Mouse (Mus musculus) lung, postnatal 0 days (tissue): Measurements from ENCODE around the gene Car10. TPM values are rescaled to one million over a fixed set of nuclear protein-coding genes. Genes with fewer than 3 reads are reported as not detected.

Experiments used
- ATAC-seq: fragments of 200-750 bp; cut with Nextera tagmentation; 2 replicates; pipeline ENCODE4 v1.8.0; 2017; ENCODE audit warnings: moderate library complexity
- DNase-seq: peaks from one replicate; pipeline ENCODE4 v3.0.0-alpha.2; 2016; ENCODE audit warnings: low spot score
- H3K27ac ChIP-seq: fragments of 300-500 bp; sonication (generic); 2 replicates; pipeline ENCODE4 v1.5.1; 2014; ENCODE audit warnings: antibody characterized with exemption, mild to moderate bottlenecking, low read length, mixed read lengths
- H3K27me3 ChIP-seq: fragments of 300-500 bp; sonication (generic); replicated peaks from 2 replicates; pipeline ENCODE4 v1.6.1; 2014; ENCODE audit warnings: low read length, mixed read lengths; ENCODE audit not compliant: insufficient read depth
- H3K36me3 ChIP-seq: fragments of 300-500 bp; sonication (generic); 2 replicates; pipeline ENCODE4 v1.6.1; 2014; ENCODE audit warnings: low read length, mixed read lengths; ENCODE audit not compliant: insufficient read depth
- H3K4me1 ChIP-seq: fragments of 300-500 bp; sonication (generic); 2 replicates; pipeline ENCODE4 v1.6.1; 2014; ENCODE audit warnings: antibody characterized with exemption, low read depth, low read length, mixed read lengths; ENCODE audit not compliant: insufficient read depth
- H3K4me2 ChIP-seq: fragments of 300-500 bp; sonication (generic); replicated peaks from 2 replicates; pipeline ENCODE4 v1.6.1; 2014; ENCODE audit warnings: low read depth, mild to moderate bottlenecking, low read length, moderate library complexity, mixed read lengths
- H3K4me3 ChIP-seq: fragments of 300-500 bp; sonication (generic); 2 replicates; pipeline ENCODE4 v1.5.1; 2014; ENCODE audit warnings: low read depth, low read length
- H3K9ac ChIP-seq: fragments of 300-500 bp; sonication (generic); replicated peaks from 2 replicates; pipeline ENCODE4 v1.6.1; 2014; ENCODE audit warnings: low read depth, mild to moderate bottlenecking
- H3K9me3 ChIP-seq: fragments of 300-500 bp; sonication (generic); 2 replicates; pipeline ENCODE4 v1.6.1; 2016; ENCODE audit warnings: low read length, mixed read lengths
- CTCF ChIP-seq: IDR thresholded peaks from 2 replicates; pipeline ENCODE4 v1.5.1; 2016; ENCODE audit warnings: antibody characterized with exemption, mild to moderate bottlenecking
- EP300 ChIP-seq: IDR thresholded peaks from 2 replicates; pipeline ENCODE4 v1.6.1; 2016; ENCODE audit warnings: antibody characterized with exemption, mild to moderate bottlenecking, control low read depth
- WGBS: fragments of 180-500 bp; shearing (Covaris S2); extraction: QIAGEN DNeasy Blood & Tissue Kit; methylation state at CpG from one replicate; pipeline ENCODE4 v1.1.7; 2014; 5-methylcytosine and 5-hydroxymethylcytosine counted together
- polyA plus RNA-seq: library from polyadenylated mRNA; unstranded; fragments of >200 nt; fragmentation: Nextera tagmentation; extraction: Ambion mirVana; gene quantifications from 2 replicates; pipeline ENCODE4 v1.2.1, GENCODE M21; 2015

Car10 gene
- polyA plus RNA-seq, 1 experiment from 2014 or later = not detected

DNA sequence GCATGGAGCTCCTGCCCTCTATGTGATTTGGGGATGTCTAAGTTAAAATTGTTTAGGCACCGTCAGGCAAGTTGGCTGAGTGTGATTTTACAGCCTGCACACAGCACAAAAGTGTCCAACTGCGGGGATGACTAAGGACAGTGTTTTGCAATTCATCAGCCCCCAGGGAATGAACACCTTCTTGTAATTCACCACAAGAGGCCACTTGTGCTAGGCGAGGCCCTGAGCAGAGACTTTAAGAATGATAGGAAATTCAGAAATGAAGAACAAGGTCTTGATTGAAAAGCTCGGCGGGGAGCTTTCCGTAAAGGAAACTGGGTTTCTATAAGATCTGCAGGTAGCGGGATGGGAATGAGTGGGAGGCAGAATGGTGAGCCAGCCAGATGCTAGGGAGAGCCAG lies 510.9 kb downstream of the Car10 start:
- Histone ChIP-seq H3K9me3 (no peaks in the 10 kb centered on the region), H3K27ac (no peak overlapping the region), H3K4me1 (no peaks in the 10 kb centered on the region), H3K36me3 (no peaks in the 10 kb centered on the region), H3K4me3 (no peak overlapping the region), H3K27me3 (no peaks in the 10 kb centered on the region), H3K9ac (no peak overlapping the region), H3K4me2 (no peak overlapping the region)
- TF ChIP-seq EP300 = no peak
- no peak for TF ChIP-seq CTCF
- ATAC-seq = no peak
- 69% methylated on average over 7 of the region's 7 CpGs for WGBS
- no peak for DNase-seq

DNA sequence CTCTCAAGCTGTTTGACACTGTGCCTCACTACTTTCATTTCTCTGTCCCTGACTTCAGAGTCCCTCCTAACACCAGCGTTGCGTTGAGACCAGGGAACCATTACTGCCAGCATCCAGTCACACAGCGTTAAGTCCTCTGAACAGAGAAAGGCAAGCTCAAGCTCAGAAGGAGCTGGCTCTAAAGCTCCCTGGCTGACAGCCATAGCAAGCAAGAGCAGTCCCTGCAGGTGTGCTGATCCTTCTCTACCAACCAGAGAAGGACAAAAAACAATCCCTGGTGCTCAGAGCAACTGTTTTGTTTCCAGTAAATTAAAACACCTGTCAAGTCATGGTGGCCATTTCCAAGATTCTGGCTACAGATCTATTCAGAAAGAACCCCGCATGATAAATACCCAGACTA lies 514.2 kb downstream of the Car10 start:
- TF ChIP-seq CTCF (no peak), EP300 (no peak)
- Histone ChIP-seq H3K9ac (no peak overlapping the region), H3K27ac (no peak overlapping the region), H3K4me2 (no peak overlapping the region), H3K36me3 (no peaks in the 10 kb centered on the region), H3K9me3 (no peaks in the 10 kb centered on the region), H3K4me1 (no peaks in the 10 kb centered on the region), H3K4me3 (no peak overlapping the region), H3K27me3 (no peaks in the 10 kb centered on the region)
- 84% methylated on average over 4 of the region's 4 CpGs for WGBS
- DNase-seq (no peak), ATAC-seq (no peak)

DNA sequence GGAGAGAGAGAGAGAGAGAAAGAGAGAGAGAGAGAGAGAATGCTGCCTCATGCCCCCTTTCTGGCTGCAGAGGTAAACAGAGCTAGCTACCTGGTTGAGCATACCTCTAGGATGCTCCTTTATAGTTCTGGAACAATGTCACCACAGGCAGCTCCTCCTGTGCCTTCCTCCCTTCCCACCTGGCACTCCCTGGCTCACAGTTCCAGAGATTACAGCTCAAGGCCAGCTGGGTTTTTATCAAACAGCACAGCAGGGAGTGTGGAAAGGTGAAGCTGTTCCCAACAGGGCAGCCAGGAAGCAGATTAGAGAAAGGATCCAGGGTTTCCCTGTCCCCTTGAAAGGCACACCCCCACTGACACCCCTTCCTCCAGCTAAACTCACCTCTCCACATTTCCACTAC lies 517.0 kb downstream of the Car10 start:
- Histone ChIP-seq H3K4me1 (no peaks in the 10 kb centered on the region), H3K27me3 (no peaks in the 10 kb centered on the region), H3K9ac (no peak overlapping the region), H3K36me3 (no peaks in the 10 kb centered on the region), H3K27ac (no peak overlapping the region), H3K4me2 (no peak overlapping the region), H3K4me3 (no peak overlapping the region), H3K9me3 (no peaks in the 10 kb centered on the region)
- DNase-seq (no peak), ATAC-seq (no peak)
- TF ChIP-seq EP300 (no peak), CTCF (no peak)

DNA sequence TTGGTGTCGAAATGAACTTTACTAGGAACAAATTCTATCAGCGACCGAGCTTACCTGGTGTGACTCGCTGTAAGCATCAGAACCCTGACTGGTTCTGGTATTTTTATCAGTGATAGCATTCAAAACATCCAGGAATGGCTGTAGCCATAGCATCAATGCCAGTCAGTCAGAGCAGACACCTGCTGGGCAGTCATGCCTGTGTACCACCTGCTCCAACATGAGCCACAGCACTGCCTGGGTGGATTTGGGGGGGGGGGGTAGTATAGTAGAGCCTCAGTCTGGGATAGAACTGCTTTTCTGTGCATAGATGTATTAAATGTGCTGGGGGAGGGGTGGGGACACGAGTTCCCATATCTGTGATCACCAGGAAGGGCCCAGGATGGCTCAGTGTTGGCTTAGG lies 525.8 kb downstream of the Car10 start:
- Histone ChIP-seq H3K9me3 (no peaks in the 10 kb centered on the region), H3K4me2 (no peak overlapping the region), H3K36me3 (no peaks in the 10 kb centered on the region), H3K4me1 (no peaks in the 10 kb centered on the region), H3K27me3 (no peaks in the 10 kb centered on the region), H3K27ac (no peak overlapping the region), H3K4me3 (no peak overlapping the region), H3K9ac (no peak overlapping the region)
- ATAC-seq = no peak
- no peak for TF ChIP-seq CTCF
- no peak for TF ChIP-seq EP300
- 73% methylated on average over 5 of the region's 5 CpGs for WGBS
- DNase-seq = no peak

DNA sequence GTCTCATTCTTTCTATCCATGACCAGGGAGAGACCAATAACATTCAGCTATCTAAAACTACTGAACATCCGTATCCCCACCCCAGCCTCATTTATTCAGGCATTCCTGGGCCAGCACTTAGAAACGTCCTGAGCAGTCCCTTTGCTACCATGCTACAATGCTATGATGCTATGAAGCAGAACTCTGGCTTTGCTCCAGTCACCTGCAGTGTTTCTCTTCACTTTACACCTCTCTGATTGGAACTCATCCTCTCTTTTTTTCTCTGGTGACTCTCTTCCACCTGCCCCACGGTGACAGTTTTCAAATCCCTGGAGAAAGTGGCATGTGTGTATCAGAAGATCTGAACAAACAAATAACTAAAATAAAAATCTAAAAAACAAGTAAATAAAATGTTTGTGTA lies 541.6 kb downstream of the Car10 start:
- WGBS = 68% methylated on average over 3 of the region's 3 CpGs
- no peak overlapping the region for H3K4me2 ChIP-seq
- no peaks in the 10 kb centered on the region for H3K27me3 ChIP-seq
- H3K9ac ChIP-seq = no peak overlapping the region
- TF ChIP-seq EP300 (no peak), CTCF (no peak)
- no peaks in the 10 kb centered on the region for H3K9me3 ChIP-seq
- H3K4me1 ChIP-seq = no peaks in the 10 kb centered on the region
- H3K4me3 ChIP-seq = no peak overlapping the region
- H3K36me3 ChIP-seq = no peaks in the 10 kb centered on the region
- ATAC-seq = no peak
- H3K27ac ChIP-seq = no peak overlapping the region
- DNase-seq = no peak

DNA sequence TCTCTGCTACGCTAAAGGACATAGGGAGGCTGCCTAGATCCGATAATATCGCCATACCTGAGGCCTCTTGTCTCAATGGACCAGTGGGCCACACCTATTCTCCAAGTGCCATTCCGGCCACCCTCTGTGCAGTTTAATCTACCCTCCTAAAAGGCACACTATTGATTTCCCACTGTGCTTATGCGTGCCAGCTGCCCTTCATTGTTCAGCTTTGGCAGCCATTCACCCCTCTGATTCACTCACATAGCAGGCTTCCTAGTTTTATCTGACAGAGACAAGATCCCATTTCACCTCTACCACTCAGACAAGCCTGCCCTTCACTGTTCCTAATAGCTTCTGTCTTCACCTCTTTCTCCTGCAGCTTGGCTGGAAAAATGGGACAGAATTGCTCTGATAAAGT lies 543.1 kb downstream of the Car10 start:
- ATAC-seq = no peak
- no peaks in the 10 kb centered on the region for H3K4me1 ChIP-seq
- no peak for TF ChIP-seq EP300
- no peak for TF ChIP-seq CTCF
- H3K27ac ChIP-seq = no peak overlapping the region
- H3K4me2 ChIP-seq = no peak overlapping the region
- no peak for DNase-seq
- H3K27me3 ChIP-seq = no peaks in the 10 kb centered on the region
- no peaks in the 10 kb centered on the region for H3K9me3 ChIP-seq
- no peak overlapping the region for H3K9ac ChIP-seq
- WGBS = 73% methylated on average over 5 of the region's 5 CpGs
- no peak overlapping the region for H3K4me3 ChIP-seq
- no peaks in the 10 kb centered on the region for H3K36me3 ChIP-seq

DNA sequence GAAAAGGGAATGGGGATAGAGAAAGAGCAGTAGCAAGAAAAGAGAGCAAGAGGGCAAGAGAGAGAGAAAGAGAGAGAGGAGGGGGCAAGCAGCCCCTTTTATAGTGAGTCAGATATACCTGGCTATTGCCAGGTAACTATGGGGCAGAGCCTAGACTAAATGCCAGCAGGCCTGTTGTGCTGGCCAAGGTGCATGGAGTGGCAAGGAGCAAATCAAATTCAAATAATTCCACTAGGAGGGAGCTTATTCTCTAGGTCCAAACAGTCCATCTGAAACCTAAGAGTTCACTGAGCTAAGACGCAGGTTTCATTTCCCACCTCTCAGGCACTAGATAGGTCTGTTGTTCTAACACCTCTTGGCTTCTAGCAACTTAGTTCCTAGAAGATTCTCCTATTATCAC lies 544.5 kb downstream of the Car10 start:
- WGBS = 84% methylated on average over 1 of the region's 1 CpGs
- TF ChIP-seq CTCF = no peak
- TF ChIP-seq EP300 = no peak
- DNase-seq (no peak), ATAC-seq (no peak)
- no peak overlapping the region for H3K9ac ChIP-seq
- H3K9me3 ChIP-seq = no peaks in the 10 kb centered on the region
- no peaks in the 10 kb centered on the region for H3K36me3 ChIP-seq
- H3K4me3 ChIP-seq = no peak overlapping the region
- no peak overlapping the region for H3K27ac ChIP-seq
- H3K4me1 ChIP-seq = no peaks in the 10 kb centered on the region
- H3K4me2 ChIP-seq = no peak overlapping the region
- no peaks in the 10 kb centered on the region for H3K27me3 ChIP-seq
